Mouse (Mus musculus) forebrain, embryonic 12.5 days (tissue): ENCODE results near the gene Sox18. TPM values are rescaled to one million over a fixed set of nuclear protein-coding genes. Genes with fewer than 3 reads are reported as not detected.

Experiments
- ATAC-seq: fragments of 200-750 bp; cut with Nextera tagmentation; 2 replicates; pipeline ENCODE4 v1.8.0; 2017; ENCODE audit warnings: moderate TSS enrichment; ENCODE audit not compliant: low FRiP score
- H3K27ac ChIP-seq: fragments of 300-500 bp; sonication (generic); 2 replicates; pipeline ENCODE4 v1.5.1; 2016; ENCODE audit warnings: mild to moderate bottlenecking
- H3K27me3 ChIP-seq: fragments of 300-500 bp; sonication (generic); 2 replicates; pipeline ENCODE4 v1.6.1; 2016; ENCODE audit warnings: mild to moderate bottlenecking
- H3K36me3 ChIP-seq: fragments of 300-500 bp; sonication (generic); replicated peaks from 2 replicates; pipeline ENCODE4 v1.6.1; 2016; ENCODE audit warnings: mild to moderate bottlenecking
- H3K4me1 ChIP-seq: fragments of 300-500 bp; sonication (generic); 2 replicates; pipeline ENCODE4 v1.6.1; 2016
- H3K4me2 ChIP-seq: fragments of 300-500 bp; sonication (generic); 2 replicates; pipeline ENCODE4 v1.6.1; 2016; ENCODE audit warnings: mild to moderate bottlenecking, moderate library complexity
- H3K4me3 ChIP-seq: fragments of 300-500 bp; sonication (generic); replicated peaks from 2 replicates; pipeline ENCODE4 v1.5.1; 2016; ENCODE audit warnings: mild to moderate bottlenecking
- H3K9ac ChIP-seq: fragments of 300-500 bp; sonication (generic); 2 replicates; pipeline ENCODE4 v1.6.1; 2016; ENCODE audit warnings: mild to moderate bottlenecking
- H3K9me3 ChIP-seq: fragments of 300-500 bp; sonication (generic); 2 replicates; pipeline ENCODE4 v1.6.1; 2016
- WGBS: fragments of 180-500 bp; shearing (Covaris S2); methylation state at CpG from one replicate; pipeline ENCODE4 v1.1.7; 2016; 5-methylcytosine and 5-hydroxymethylcytosine counted together
- polyA plus RNA-seq: library from polyadenylated mRNA; unstranded; fragments of >200 nt; fragmentation: Nextera tagmentation; extraction: Ambion mirVana; gene quantifications from 2 replicates; pipeline ENCODE4 v1.2.1, GENCODE M21; 2016

The Sox18 gene
- polyA plus RNA-seq, 1 experiment from 2014 or later, result 15.2 TPM

DNA sequence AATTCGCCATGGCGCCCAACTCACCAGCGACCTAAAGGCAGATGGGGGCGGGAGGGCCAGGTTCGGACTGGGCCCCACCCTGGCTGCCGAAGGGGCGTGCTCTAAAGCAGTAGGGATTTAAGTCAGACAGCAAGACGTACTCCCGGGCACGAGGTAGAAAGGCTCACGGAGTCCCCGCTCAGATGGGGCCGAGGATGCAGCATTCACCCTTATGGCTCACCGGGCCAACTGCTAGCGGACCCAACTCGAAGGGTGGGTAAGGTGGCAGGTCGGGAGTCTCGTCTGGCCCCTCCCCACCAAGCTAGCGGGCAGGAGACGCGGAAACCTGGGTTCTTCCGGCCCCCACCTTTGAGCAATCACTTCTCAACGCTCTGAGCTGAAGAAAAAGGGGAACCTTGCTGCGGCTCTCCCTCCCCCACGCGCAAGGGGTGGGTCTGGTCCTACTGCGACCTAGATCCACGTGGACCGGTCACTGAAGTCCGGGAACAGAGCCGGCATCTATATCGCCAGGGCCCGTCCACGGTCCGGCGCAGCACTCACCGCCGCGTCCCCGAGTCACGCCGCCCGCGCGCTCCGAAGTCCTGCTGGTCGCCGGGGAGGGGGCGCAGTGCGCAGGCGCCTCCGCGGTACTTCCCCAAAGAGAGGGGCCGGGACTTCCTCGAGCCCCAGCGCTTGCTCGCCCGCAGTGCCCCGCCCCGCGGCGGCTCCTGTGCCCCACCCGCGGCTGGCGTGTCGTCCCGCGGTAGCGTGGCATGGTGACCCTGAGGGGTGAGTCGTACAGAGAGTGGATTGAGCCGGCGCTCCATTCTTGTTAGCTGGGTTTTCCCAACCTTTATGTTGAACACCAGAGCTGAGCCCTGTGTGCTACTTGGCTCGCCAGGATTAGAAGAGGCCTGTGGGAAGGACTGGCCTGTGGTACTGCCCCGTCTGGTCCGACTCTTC lies 22.2 kb upstream of the Sox18 start, which contains the start of gene Rgs19:
Gene Rgs19, minus strand, starts transcription at position 639 of the 942 bp plus-strand sequence.
- Histone ChIP-seq H3K4me3 (peak within 1 kb of the TSS; percentile 72), H3K4me1 (peaks cover 16% of the 10 kb centered on the region), H3K9me3 (no peaks in the 10 kb centered on the region), H3K27ac (peak within 1 kb of the TSS; percentile 59), H3K9ac (peak within 1 kb of the TSS; percentile 80), H3K27me3 (peaks cover 10% of the 10 kb centered on the region; the same call in 1 of the 2 replicates), H3K4me2 (peak within 1 kb of the TSS; percentile 85), H3K36me3 (peaks cover 15% of the 10 kb centered on the region)
- peak; percentile 87 for ATAC-seq
- under 1% methylated on average over 69 of the region's 75 CpGs for WGBS

DNA sequence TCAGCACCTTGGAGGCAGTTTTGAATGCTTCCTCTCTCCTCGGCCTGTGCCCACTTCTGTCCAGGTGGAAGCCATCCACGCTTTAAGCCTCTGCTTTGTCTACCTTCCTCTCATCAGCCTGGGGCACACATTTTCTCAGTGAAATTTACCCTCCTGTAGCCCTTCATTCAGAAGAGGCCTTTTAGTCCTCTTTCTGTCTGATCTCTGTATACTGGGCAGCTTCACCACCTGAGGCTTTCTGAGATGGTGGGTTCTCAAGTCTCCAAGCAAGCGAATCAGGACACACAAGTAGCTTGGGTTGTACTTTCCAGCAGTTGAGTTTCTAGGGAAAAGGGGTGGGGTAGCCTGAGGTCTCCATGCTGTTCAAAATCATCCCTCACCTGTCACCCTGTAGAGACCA lies 20.9 kb upstream of the Sox18 start:
- Histone ChIP-seq H3K4me2 (peak overlapping the region; percentile 85), H3K36me3 (peaks cover 27% of the 10 kb centered on the region), H3K4me1 (peaks cover 16% of the 10 kb centered on the region), H3K4me3 (0 out of 2 replicates have a peak overlapping the region, but pooled peaks have one; percentile 72), H3K27me3 (peaks cover 10% of the 10 kb centered on the region; the same call in 1 of the 2 replicates), H3K9me3 (no peaks in the 10 kb centered on the region), H3K9ac (no peak overlapping the region), H3K27ac (no peak overlapping the region)
- WGBS, result 92% methylated on average over 3 of the region's 3 CpGs
- no peak for ATAC-seq

DNA sequence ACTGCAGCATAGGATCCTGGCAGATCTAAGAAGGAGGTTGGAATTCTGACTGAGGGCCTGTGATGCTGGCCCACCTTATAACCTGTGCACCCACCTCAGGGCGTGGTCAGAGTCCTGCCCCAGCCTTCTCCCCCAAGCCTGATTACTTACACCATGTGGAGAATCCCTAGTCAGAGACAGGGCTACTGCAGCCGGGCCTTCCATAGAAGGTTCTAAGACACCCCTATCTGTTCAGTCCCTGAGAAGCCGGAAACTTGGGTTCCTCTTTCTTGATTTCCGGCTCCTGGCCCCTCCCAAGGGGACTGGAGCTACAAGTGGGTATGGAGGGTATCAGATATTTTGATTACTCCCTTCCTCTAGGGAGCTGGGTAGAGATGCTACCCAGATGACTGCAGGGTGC lies 20.1 kb upstream of the Sox18 start:
- Histone ChIP-seq H3K9ac (no peak overlapping the region), H3K27ac (no peak overlapping the region), H3K9me3 (no peaks in the 10 kb centered on the region), H3K4me2 (no peak overlapping the region), H3K4me1 (peaks cover 16% of the 10 kb centered on the region), H3K36me3 (peaks cover 35% of the 10 kb centered on the region), H3K4me3 (no peak overlapping the region), H3K27me3 (peaks cover 10% of the 10 kb centered on the region; the same call in 1 of the 2 replicates)
- no peak for ATAC-seq
- 94% methylated on average over 4 of the region's 4 CpGs for WGBS

DNA sequence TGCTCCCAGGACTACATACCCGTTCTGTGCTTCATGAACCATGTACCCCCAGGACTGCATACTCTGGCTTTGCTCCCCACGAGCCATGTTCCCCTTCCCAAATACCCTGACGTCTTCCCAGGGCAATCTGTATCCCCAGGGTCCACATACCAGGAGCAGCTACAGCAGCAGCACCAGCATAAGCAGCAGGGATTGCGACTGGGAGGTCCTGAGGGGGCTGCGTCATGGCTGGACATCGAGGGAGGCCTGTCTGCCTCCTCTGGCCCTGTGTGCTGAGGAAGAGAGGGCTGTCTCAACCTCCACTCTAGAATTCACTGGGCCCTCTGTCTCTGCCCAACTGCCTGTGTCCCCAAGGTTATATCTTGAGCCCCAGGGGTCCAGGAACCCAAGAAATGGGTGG lies 19.6 kb upstream of the Sox18 start:
- H3K4me1 ChIP-seq, result peaks cover 16% of the 10 kb centered on the region
- no peak overlapping the region for H3K27ac ChIP-seq
- H3K4me2 ChIP-seq, result no peak overlapping the region
- no peaks in the 10 kb centered on the region for H3K9me3 ChIP-seq
- H3K27me3 ChIP-seq, result peaks cover 8% of the 10 kb centered on the region; the same call in 1 of the 2 replicates
- no peak for ATAC-seq
- H3K4me3 ChIP-seq, result no peak overlapping the region
- WGBS, result 89% methylated on average over 6 of the region's 6 CpGs
- H3K36me3 ChIP-seq, result peaks cover 40% of the 10 kb centered on the region
- no peak overlapping the region for H3K9ac ChIP-seq

DNA sequence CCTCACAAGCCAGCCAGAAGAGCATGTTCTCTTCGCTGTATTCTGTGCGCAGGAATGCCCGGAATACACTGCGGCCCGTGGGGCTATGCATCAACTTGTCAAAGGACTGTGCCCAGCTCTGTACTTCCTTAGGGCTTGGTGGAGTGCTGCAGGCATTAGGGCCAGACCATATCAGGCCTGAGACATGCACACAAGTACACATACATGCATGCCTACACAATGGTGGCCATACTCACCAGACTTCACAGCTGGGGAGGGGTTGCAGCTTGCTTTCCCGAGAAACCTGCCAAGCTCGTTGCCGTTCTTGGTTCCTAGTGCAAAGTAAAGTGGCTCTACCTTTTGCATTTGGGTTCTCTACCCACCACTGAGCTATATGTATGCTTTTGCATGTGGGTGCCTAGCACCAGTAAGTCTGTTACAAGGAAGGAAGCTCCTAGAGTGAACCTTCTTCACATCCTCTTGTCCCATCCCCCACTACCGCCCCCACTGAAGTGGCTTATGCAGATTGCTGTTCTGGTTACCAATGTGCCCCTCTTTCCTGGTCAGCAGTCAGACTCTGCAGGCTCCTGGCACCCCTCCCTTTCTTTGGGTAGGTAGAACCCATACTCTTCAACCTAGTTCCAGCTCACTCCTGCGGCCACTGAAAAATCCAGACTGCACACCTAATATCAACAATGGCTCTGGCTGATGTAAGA lies 18.2 kb upstream of the Sox18 start:
- ATAC-seq, result no peak
- 94% methylated on average over 10 of the region's 10 CpGs for WGBS
- H3K4me2 ChIP-seq, result no peak overlapping the region
- peaks cover 16% of the 10 kb centered on the region for H3K4me1 ChIP-seq
- H3K36me3 ChIP-seq, result peaks cover 41% of the 10 kb centered on the region
- no peak overlapping the region for H3K4me3 ChIP-seq
- 0 out of 2 replicates have a peak, but pooled peaks cover 3% of the 10 kb centered on the region for H3K27me3 ChIP-seq
- no peak overlapping the region for H3K9ac ChIP-seq
- H3K27ac ChIP-seq, result no peak overlapping the region
- no peaks in the 10 kb centered on the region for H3K9me3 ChIP-seq

DNA sequence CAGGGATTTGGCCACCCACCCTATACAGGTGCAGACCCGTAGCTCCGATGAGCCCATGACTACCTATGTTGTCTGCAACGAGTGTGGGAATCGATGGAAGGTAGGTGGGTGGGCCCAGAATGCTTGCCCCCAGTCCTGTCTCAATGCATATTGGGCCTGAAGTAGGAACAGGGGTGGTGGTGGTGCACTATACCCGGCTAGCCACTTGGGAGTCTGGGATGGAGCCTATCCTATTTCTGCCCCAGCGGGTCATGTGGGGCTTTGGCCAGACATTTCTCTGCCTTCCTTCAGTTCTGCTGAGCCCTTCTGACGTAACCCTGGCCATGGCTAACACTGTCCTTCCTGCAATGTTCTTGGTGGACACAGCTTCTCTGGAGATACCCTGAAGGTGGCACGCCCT lies 16.1 kb upstream of the Sox18 start:
- H3K9ac ChIP-seq, result no peak overlapping the region
- ATAC-seq, result no peak
- no peaks in the 10 kb centered on the region for H3K9me3 ChIP-seq
- no peak overlapping the region for H3K27ac ChIP-seq
- no peak overlapping the region for H3K4me2 ChIP-seq
- 97% methylated on average over 8 of the region's 8 CpGs for WGBS
- no peaks in the 10 kb centered on the region for H3K27me3 ChIP-seq
- H3K36me3 ChIP-seq, result peaks cover 41% of the 10 kb centered on the region
- H3K4me1 ChIP-seq, result peaks cover 5% of the 10 kb centered on the region
- no peak overlapping the region for H3K4me3 ChIP-seq

DNA sequence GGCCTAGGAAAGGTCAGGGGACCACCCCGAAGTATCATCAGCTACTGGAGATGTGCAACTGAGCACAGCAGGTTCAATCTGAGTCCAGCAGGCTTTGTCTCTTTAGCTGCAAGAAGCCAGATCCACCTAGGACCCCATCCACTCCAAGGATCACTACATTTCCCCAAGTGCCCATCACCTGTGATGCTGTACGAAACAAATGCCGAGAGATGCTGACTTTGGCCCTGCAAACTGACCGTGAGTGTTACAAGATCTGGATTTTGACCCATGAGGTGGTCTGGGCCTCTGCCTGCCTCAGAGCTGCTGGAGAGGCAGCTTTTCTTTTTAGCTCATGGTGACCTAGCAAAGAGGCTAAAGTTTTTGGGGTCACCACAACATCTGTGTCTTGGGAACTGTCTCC lies 14.2 kb upstream of the Sox18 start:
- Histone ChIP-seq H3K9ac (no peak overlapping the region), H3K36me3 (peaks cover 41% of the 10 kb centered on the region), H3K9me3 (no peaks in the 10 kb centered on the region), H3K4me3 (no peak overlapping the region), H3K27me3 (no peaks in the 10 kb centered on the region), H3K4me1 (peaks cover 5% of the 10 kb centered on the region), H3K27ac (no peak overlapping the region), H3K4me2 (no peak overlapping the region)
- ATAC-seq, result no peak
- 95% methylated on average over 4 of the region's 4 CpGs for WGBS

DNA sequence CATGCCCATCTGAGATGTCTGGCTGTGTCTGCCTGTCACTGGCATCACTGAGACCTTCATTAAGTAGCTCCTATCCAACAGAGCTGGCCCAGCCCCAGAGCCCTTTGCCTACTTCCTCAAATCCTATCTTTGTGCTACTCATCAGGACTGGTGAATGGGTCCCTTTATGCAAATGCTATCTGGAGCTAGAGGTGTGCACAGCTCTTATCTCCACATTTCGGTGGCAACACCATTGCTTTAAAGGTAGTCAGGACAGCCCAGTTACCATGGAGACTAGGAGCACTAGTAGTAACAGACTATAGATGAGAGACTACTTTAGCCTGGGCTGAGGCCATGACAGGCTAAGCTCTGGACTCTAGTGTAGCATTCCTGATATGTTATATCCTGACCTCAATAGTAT lies 13.3 kb upstream of the Sox18 start:
- Histone ChIP-seq H3K4me1 (peaks cover 10% of the 10 kb centered on the region), H3K36me3 (peaks cover 36% of the 10 kb centered on the region), H3K4me2 (no peak overlapping the region), H3K27me3 (no peaks in the 10 kb centered on the region), H3K9me3 (no peaks in the 10 kb centered on the region), H3K4me3 (no peak overlapping the region), H3K27ac (no peak overlapping the region), H3K9ac (no peak overlapping the region)
- ATAC-seq, result no peak
- 84% methylated on average over 1 of the region's 1 CpGs for WGBS

DNA sequence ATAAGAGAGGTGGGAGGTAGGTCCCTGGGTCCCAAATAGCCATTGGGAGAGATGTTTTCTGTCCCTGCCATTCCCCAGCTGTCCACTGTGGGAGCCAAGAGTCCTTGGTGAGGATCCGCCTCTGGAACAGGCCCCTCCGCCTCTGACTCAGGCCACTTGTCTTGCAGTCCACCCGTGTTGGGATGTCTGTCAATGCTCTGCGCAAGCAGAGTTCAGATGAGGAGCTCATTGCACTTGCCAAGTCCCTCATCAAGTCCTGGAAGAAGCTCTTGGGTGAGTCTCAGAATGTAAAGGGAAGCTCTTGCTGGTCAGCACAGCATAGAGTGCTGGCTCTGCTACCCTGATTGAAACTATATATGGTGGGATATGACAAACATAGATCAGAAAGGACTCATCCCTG lies 11.9 kb upstream of the Sox18 start:
- Histone ChIP-seq H3K4me3 (no peak overlapping the region), H3K27me3 (no peaks in the 10 kb centered on the region), H3K4me1 (peaks cover 15% of the 10 kb centered on the region), H3K4me2 (no peak overlapping the region), H3K27ac (no peak overlapping the region), H3K9ac (no peak overlapping the region), H3K9me3 (no peaks in the 10 kb centered on the region), H3K36me3 (peaks cover 25% of the 10 kb centered on the region)
- WGBS, result 67% methylated on average over 4 of the region's 4 CpGs
- no peak for ATAC-seq

DNA sequence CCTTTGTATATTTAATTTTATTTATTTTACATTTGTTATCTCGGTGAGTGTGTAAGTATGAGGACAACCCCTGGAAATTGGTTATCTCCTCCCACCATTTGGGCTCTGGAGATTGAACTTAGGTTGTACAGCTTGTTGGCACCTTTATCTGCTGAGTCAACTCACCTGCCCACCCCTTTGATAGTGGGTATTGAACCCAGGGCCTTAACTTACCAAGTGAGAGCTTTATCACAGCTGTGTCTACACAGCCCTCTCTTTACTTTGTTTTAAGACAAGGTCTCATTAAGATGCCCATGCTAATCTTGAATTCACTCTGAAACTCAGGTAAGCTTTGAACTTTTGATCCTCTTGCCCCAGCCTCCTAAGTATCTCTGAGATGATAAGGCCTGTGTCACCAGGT lies 10.5 kb upstream of the Sox18 start:
- H3K36me3 ChIP-seq, result peaks cover 11% of the 10 kb centered on the region
- WGBS, result 94% methylated on average over 1 of the region's 1 CpGs
- ATAC-seq, result no peak

DNA sequence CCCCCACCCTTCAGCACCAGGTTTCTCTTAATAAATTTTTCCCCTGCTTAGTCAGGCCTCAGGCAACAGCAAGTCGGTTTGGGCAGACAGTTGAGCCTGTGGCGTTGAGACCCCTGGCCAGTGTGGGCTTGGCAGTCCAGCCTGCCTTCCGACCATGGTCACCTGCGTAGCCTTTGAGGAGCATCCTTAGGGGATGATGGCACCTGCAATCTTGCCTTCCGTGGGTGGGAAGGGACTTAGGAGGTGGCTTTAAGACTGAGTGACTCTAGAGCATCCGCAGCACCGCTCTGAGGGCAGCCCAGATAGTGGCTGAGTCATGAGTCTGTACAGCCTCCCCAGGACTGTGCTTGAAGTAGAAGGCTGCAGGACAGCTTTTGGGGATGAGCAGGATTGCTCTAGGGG lies 9.3 kb upstream of the Sox18 start:
- no peaks in the 10 kb centered on the region; the same call in none of the 2 replicates for H3K36me3 ChIP-seq
- H3K4me2 ChIP-seq, result peak overlapping the region; percentile 91
- H3K9me3 ChIP-seq, result no peaks in the 10 kb centered on the region
- peak overlapping the region; percentile 82 for H3K9ac ChIP-seq
- peaks cover 4% of the 10 kb centered on the region; the same call in 1 of the 2 replicates for H3K27me3 ChIP-seq
- H3K4me3 ChIP-seq, result peak overlapping the region; percentile 61
- H3K4me1 ChIP-seq, result peaks cover 25% of the 10 kb centered on the region
- 14% methylated on average over 7 of the region's 7 CpGs for WGBS
- H3K27ac ChIP-seq, result no peak overlapping the region
- peak; percentile 17; the same call in 1 of the 2 replicates for ATAC-seq

More for the DNA sequence above, 10.5 kb upstream of the Sox18 start:
- H3K27ac ChIP-seq, result no peak overlapping the region
- peaks cover under 1% of the 10 kb centered on the region; the same call in 1 of the 2 replicates for H3K27me3 ChIP-seq
- peaks cover 17% of the 10 kb centered on the region for H3K4me1 ChIP-seq
- H3K9me3 ChIP-seq, result no peaks in the 10 kb centered on the region
- no peak overlapping the region for H3K9ac ChIP-seq
- no peak overlapping the region for H3K4me3 ChIP-seq
- H3K4me2 ChIP-seq, result no peak overlapping the region
